Mouse (Mus musculus) E14TG2a.4 (cell line): ENCODE data around the gene Ccdc9.

Source experiments
- CTCF ChIP-seq: conservative IDR thresholded peaks from 2 replicates; pipeline ENCODE4 v1.5.1; 2014; ENCODE audit warnings: low read length
- POU5F1 ChIP-seq: IDR thresholded peaks from 2 replicates; pipeline ENCODE4 v1.6.1; 2014; ENCODE audit warnings: low read length, borderline replicate concordance

GRCm38 (mm10) chr7:16271139-16271538 lies 15.5 kb downstream of the Ccdc9 start:
- TF ChIP-seq CTCF (no peak), POU5F1 (no peak)
